Mouse (Mus musculus): Measurements from ENCODE around the gene D430042O09Rik. TPM values are rescaled to one million over a fixed set of nuclear protein-coding genes. Genes with fewer than 3 reads are reported as not detected.
"Not testable (repeated sequence)": the region's sequence is repeated elsewhere in the genome, so short reads cannot be mapped to it uniquely, and the experiment has no call there.

Gene D430042O09Rik
- polyA plus RNA-seq, 1 experiment from 2014 or later: 6.6 TPM

DNA sequence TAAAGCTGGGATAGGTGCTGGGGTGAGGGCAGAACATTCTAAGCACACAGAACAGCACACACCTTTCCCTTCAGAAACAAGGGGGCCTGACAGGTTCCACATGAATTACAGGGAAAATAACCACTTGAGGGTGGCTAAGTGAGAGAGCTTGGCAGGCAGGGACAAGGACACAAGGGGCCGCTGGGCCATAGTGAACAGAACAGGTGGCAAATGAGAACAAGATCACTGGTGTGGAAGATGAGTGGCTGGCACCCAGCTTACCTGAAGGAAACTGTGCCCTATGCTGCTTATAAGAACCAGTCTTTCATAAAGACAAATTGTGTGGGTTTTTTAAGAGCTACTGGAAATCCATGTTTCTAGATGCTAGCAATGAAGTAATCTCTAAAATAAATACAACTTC is 4.9 kb upstream of the D430042O09Rik start:
- Histone ChIP-seq H3K9me3 (ENCODE audit: control insufficient read depth, low read length) (peaks cover 7% of the 10 kb centered on the region), H3K4me1 (replicated peaks; ENCODE audit: control insufficient read depth, insufficient read depth, low read length) (peaks cover 14% of the 10 kb centered on the region), H3K4me2 (no peak overlapping the region), H3K27ac (ENCODE audit: low read depth, low read length) (no peak overlapping the region), H3K36me3 (ENCODE audit: control insufficient read depth, insufficient read depth, low read length) (peaks cover 61% of the 10 kb centered on the region), H3K27me3 (replicated peaks; ENCODE audit: control insufficient read depth, insufficient read depth, low read length) (no peaks in the 10 kb centered on the region), H3K4me3 (ENCODE audit: low read depth, low read length) (no peak overlapping the region), H3K9ac (ENCODE audit: low read depth, low read length) (no peak overlapping the region)
- 94% methylated on average over 1 of the region's 1 CpGs for WGBS
- ATAC-seq (replicated peaks; ENCODE audit: low FRiP score) (no peak), DNase-seq (ENCODE audit: low spot score) (no peak)

GRCm38 (mm10) chr7:125707186-125707585 is 502 bp upstream of the D430042O09Rik start:
- Histone ChIP-seq H3K9me3 (ENCODE audit: control insufficient read depth, low read length) (no peaks in the 10 kb centered on the region), H3K9ac (ENCODE audit: low read depth, low read length) (peak overlapping the region; percentile 98), H3K4me1 (replicated peaks; ENCODE audit: control insufficient read depth, insufficient read depth, low read length) (peaks cover 23% of the 10 kb centered on the region), H3K4me2 (peak overlapping the region; percentile 95), H3K27me3 (replicated peaks; ENCODE audit: control insufficient read depth, insufficient read depth, low read length) (no peaks in the 10 kb centered on the region), H3K27ac (ENCODE audit: low read depth, low read length) (peak overlapping the region; percentile 84), H3K4me3 (ENCODE audit: low read depth, low read length) (peak overlapping the region; percentile 95), H3K36me3 (ENCODE audit: control insufficient read depth, insufficient read depth, low read length) (peaks cover 19% of the 10 kb centered on the region)
- under 1% methylated on average over 24 of the region's 24 CpGs for WGBS
- DNase-seq (ENCODE audit: low spot score) (no peak), ATAC-seq (replicated peaks; ENCODE audit: low FRiP score) (peak; percentile 79)

DNA sequence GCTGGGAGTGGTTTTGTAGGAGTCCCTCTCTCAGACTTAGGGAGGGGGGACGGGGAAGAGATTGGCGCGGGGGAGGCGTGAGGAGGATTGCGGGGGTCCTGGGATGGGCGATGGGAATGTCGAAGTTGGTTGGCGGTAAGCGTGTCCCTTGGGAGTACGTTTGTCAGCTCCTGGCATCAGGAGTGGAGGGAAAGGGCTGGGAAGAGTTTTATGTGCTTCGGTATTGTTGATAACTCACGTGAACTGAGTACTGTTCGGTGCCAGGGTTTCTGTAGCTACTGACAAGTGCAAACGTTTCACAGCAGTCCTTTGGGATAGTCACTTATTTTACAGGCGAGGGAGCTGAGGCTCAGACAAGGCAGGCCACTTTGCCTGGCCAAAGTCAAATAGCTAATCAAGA is 412 bp downstream of the D430042O09Rik start:
- Histone ChIP-seq H3K27me3 (replicated peaks; ENCODE audit: control insufficient read depth, insufficient read depth, low read length) (no peaks in the 10 kb centered on the region), H3K4me1 (replicated peaks; ENCODE audit: control insufficient read depth, insufficient read depth, low read length) (peaks cover 23% of the 10 kb centered on the region), H3K36me3 (ENCODE audit: control insufficient read depth, insufficient read depth, low read length) (peaks cover 11% of the 10 kb centered on the region), H3K9ac (ENCODE audit: low read depth, low read length) (peak overlapping the region; percentile 98), H3K4me2 (peak overlapping the region; percentile 95), H3K9me3 (ENCODE audit: control insufficient read depth, low read length) (no peaks in the 10 kb centered on the region), H3K27ac (ENCODE audit: low read depth, low read length) (peak overlapping the region; percentile 38; the same call in 1 of the 2 replicates), H3K4me3 (ENCODE audit: low read depth, low read length) (peak overlapping the region; percentile 95)
- no peak for ATAC-seq (replicated peaks; ENCODE audit: low FRiP score)
- 2% methylated on average over 15 of the region's 15 CpGs for WGBS
- DNase-seq (ENCODE audit: low spot score): no peak

GRCm38 (mm10) chr7:125713542-125714055 is 5.9 kb downstream of the D430042O09Rik start:
- DNase-seq (ENCODE audit: low spot score); H3K4me1 ChIP-seq (replicated peaks; ENCODE audit: control insufficient read depth, insufficient read depth, low read length); H3K4me3 ChIP-seq (ENCODE audit: low read depth, low read length); H3K27ac ChIP-seq (ENCODE audit: low read depth, low read length); H3K4me2 ChIP-seq; H3K9ac ChIP-seq (ENCODE audit: low read depth, low read length); ATAC-seq (replicated peaks; ENCODE audit: low FRiP score); H3K9me3 ChIP-seq (ENCODE audit: control insufficient read depth, low read length); H3K36me3 ChIP-seq (ENCODE audit: control insufficient read depth, insufficient read depth, low read length); H3K27me3 ChIP-seq (replicated peaks; ENCODE audit: control insufficient read depth, insufficient read depth, low read length): not testable (repeated sequence)
- WGBS: 84% methylated on average over 6 of the region's 7 CpGs

- Histone ChIP-seq H3K4me1 (replicated peaks; ENCODE audit: control insufficient read depth, insufficient read depth, low read length) (no peaks in the 10 kb centered on the region), H3K36me3 (ENCODE audit: control insufficient read depth, insufficient read depth, low read length) (no peaks in the 10 kb centered on the region), H3K9ac (ENCODE audit: low read depth, low read length) (no peak overlapping the region), H3K9me3 (ENCODE audit: control insufficient read depth, low read length) (no peaks in the 10 kb centered on the region), H3K4me3 (ENCODE audit: low read depth, low read length) (no peak overlapping the region), H3K27me3 (replicated peaks; ENCODE audit: control insufficient read depth, insufficient read depth, low read length) (no peaks in the 10 kb centered on the region), H3K4me2 (no peak overlapping the region), H3K27ac (ENCODE audit: low read depth, low read length) (no peak overlapping the region)
- 79% methylated on average over 3 of the region's 3 CpGs for WGBS
- ATAC-seq (replicated peaks; ENCODE audit: low FRiP score): no peak
- DNase-seq (ENCODE audit: low spot score): no peak
These were observed 7.1 kb downstream of the D430042O09Rik start for GRCm38 (mm10) chr7:125714803-125715202.

- DNase-seq (ENCODE audit: low spot score): no peak
- ATAC-seq (replicated peaks; ENCODE audit: low FRiP score): no peak
- H3K9me3 ChIP-seq (ENCODE audit: control insufficient read depth, low read length): no peaks in the 10 kb centered on the region
- H3K27ac ChIP-seq (ENCODE audit: low read depth, low read length): no peak overlapping the region
- no peaks in the 10 kb centered on the region for H3K4me1 ChIP-seq (replicated peaks; ENCODE audit: control insufficient read depth, insufficient read depth, low read length)
- H3K9ac ChIP-seq (ENCODE audit: low read depth, low read length): no peak overlapping the region
- WGBS: 70% methylated on average over 2 of the region's 2 CpGs
- no peak overlapping the region for H3K4me2 ChIP-seq
- H3K4me3 ChIP-seq (ENCODE audit: low read depth, low read length): no peak overlapping the region
- no peaks in the 10 kb centered on the region for H3K36me3 ChIP-seq (ENCODE audit: control insufficient read depth, insufficient read depth, low read length)
- no peaks in the 10 kb centered on the region for H3K27me3 ChIP-seq (replicated peaks; ENCODE audit: control insufficient read depth, insufficient read depth, low read length)
These were observed 9.0 kb downstream of the D430042O09Rik start for GRCm38 (mm10) chr7:125716724-125717123.

DNA sequence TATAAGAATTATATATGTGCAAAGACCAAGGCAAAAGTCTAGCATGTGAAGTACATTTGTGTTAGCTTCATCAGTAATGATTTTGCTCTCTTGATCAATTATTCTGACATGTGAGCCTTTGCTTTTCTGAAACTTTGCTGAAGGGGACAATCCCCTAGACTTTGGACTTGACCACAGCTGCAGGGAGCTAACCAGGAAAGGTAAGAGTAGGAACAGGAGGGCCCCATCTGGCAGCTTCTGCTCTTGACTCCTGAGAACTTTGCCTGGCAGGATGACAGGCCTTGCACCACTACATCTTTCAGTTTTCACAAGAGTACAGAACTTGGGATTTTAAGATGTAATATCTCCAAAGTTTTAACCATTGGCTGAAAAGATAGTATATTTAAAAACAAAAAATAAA is 9.9 kb downstream of the D430042O09Rik start:
- no peak for ATAC-seq (replicated peaks; ENCODE audit: low FRiP score)
- Histone ChIP-seq H3K4me3 (ENCODE audit: low read depth, low read length) (no peak overlapping the region), H3K4me2 (no peak overlapping the region), H3K9me3 (ENCODE audit: control insufficient read depth, low read length) (no peaks in the 10 kb centered on the region), H3K9ac (ENCODE audit: low read depth, low read length) (no peak overlapping the region), H3K4me1 (replicated peaks; ENCODE audit: control insufficient read depth, insufficient read depth, low read length) (no peaks in the 10 kb centered on the region), H3K27ac (ENCODE audit: low read depth, low read length) (no peak overlapping the region), H3K36me3 (ENCODE audit: control insufficient read depth, insufficient read depth, low read length) (no peaks in the 10 kb centered on the region), H3K27me3 (replicated peaks; ENCODE audit: control insufficient read depth, insufficient read depth, low read length) (no peaks in the 10 kb centered on the region)
- no peak for DNase-seq (ENCODE audit: low spot score)

DNA sequence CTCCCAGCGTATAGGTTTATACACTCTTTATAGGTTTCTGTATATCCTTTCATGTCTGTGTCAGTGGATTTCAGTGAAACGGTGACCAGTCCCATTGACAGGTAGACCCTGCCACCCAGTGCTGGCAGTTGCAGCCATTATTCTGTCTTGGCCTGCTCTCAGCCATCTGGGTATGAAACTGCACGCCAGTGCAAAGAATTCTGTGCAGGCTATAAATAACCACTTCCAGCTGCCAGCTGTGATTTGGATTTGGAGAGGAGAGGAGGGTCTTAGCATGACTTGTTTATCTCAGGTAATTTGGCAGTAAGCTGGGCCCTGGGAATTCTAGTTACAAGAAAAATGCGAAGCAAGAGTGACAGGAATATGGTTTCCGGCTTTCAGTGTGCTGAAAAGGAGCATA is 12.7 kb downstream of the D430042O09Rik start:
- 71% methylated on average over 5 of the region's 5 CpGs for WGBS
- Histone ChIP-seq H3K36me3 (ENCODE audit: control insufficient read depth, insufficient read depth, low read length) (no peaks in the 10 kb centered on the region), H3K27me3 (replicated peaks; ENCODE audit: control insufficient read depth, insufficient read depth, low read length) (no peaks in the 10 kb centered on the region), H3K9me3 (ENCODE audit: control insufficient read depth, low read length) (no peaks in the 10 kb centered on the region), H3K4me2 (no peak overlapping the region), H3K27ac (ENCODE audit: low read depth, low read length) (no peak overlapping the region), H3K9ac (ENCODE audit: low read depth, low read length) (no peak overlapping the region), H3K4me3 (ENCODE audit: low read depth, low read length) (no peak overlapping the region), H3K4me1 (replicated peaks; ENCODE audit: control insufficient read depth, insufficient read depth, low read length) (no peaks in the 10 kb centered on the region)
- ATAC-seq (replicated peaks; ENCODE audit: low FRiP score) (no peak), DNase-seq (ENCODE audit: low spot score) (no peak)

GRCm38 (mm10) chr7:125721033-125721432 is 13.3 kb downstream of the D430042O09Rik start:
- WGBS: 76% methylated on average over 4 of the region's 4 CpGs
- H3K4me3 ChIP-seq (ENCODE audit: low read depth, low read length): no peak overlapping the region
- no peak for DNase-seq (ENCODE audit: low spot score)
- H3K27ac ChIP-seq (ENCODE audit: low read depth, low read length): no peak overlapping the region
- H3K27me3 ChIP-seq (replicated peaks; ENCODE audit: control insufficient read depth, insufficient read depth, low read length): no peaks in the 10 kb centered on the region
- no peak for ATAC-seq (replicated peaks; ENCODE audit: low FRiP score)
- no peaks in the 10 kb centered on the region for H3K36me3 ChIP-seq (ENCODE audit: control insufficient read depth, insufficient read depth, low read length)
- no peak overlapping the region for H3K9ac ChIP-seq (ENCODE audit: low read depth, low read length)
- H3K9me3 ChIP-seq (ENCODE audit: control insufficient read depth, low read length): no peaks in the 10 kb centered on the region
- H3K4me1 ChIP-seq (replicated peaks; ENCODE audit: control insufficient read depth, insufficient read depth, low read length): no peaks in the 10 kb centered on the region
- H3K4me2 ChIP-seq: no peak overlapping the region
